Mouse (Mus musculus) myocyte (in vitro differentiated cells): ENCODE data around the gene Cldn3. TPM values are rescaled to one million over a fixed set of nuclear protein-coding genes. Genes with fewer than 3 reads are reported as not detected.

Experiments
- H3K27me3 ChIP-seq: one replicate; pipeline ENCODE4 v1.6.1; 2011; ENCODE audit not compliant: control insufficient read depth, insufficient read depth, insufficient read length
- H3K36me3 ChIP-seq: one replicate; pipeline ENCODE4 v1.6.1; 2011; ENCODE audit not compliant: control insufficient read depth, insufficient read depth
- H3K4me2 ChIP-seq: one replicate; pipeline ENCODE4 v1.6.1; 2011; ENCODE audit warnings: low read depth, control low read depth
- H3K4me3 ChIP-seq: one replicate; pipeline ENCODE4 v1.5.1; 2011; ENCODE audit warnings: mild to moderate bottlenecking, control low read depth, moderate library complexity
- H3K79me2 ChIP-seq: one replicate; pipeline ENCODE4 v1.6.1; 2011; ENCODE audit not compliant: control insufficient read depth, insufficient read depth
- H3ac ChIP-seq: one replicate; pipeline ENCODE4 v1.6.1; 2011; ENCODE audit not compliant: control insufficient read depth, insufficient read length
- CEBPB ChIP-seq: IDR thresholded peaks from 2 replicates; pipeline ENCODE4 v1.6.1; 2011; ENCODE audit warnings: mild to moderate bottlenecking, moderate library complexity; ENCODE audit not compliant: poor library complexity, insufficient read depth, severe bottlenecking
- E2F4 ChIP-seq: IDR thresholded peaks from one replicate; pipeline ENCODE4 v1.6.1; 2011; ENCODE audit warnings: mild to moderate bottlenecking, control low read depth, moderate library complexity; ENCODE audit not compliant: insufficient read depth
- MAX ChIP-seq: IDR thresholded peaks from one replicate; pipeline ENCODE4 v1.6.1; 2011; ENCODE audit warnings: low read depth, mild to moderate bottlenecking, control low read depth
- MYOD1 ChIP-seq, 3 experiments: IDR thresholded peaks; one replicate each; pipeline ENCODE4 v1.6.1; 2011; ENCODE audit warnings: control low read depth in 2 of 3, low read depth in 2 of 3, mild to moderate bottlenecking in 2 of 3, moderate library complexity in 1 of 3; ENCODE audit not compliant: insufficient read length in 2 of 3, control insufficient read depth in 1 of 3
- MYOG ChIP-seq, 3 experiments: IDR thresholded peaks; one replicate each; pipeline ENCODE4 v1.6.1; 2011; ENCODE audit warnings: control low read depth in 2 of 3, low read depth in 2 of 3, mild to moderate bottlenecking in 2 of 3; ENCODE audit not compliant: insufficient read length in 2 of 3, control insufficient read depth in 1 of 3, insufficient read depth in 1 of 3
- POLR2A ChIP-seq: IDR thresholded peaks from one replicate; pipeline ENCODE4 v1.6.1; 2011; ENCODE audit warnings: low read depth, mild to moderate bottlenecking, control low read depth, moderate library complexity; ENCODE audit not compliant: insufficient read length
- POLR2AphosphoS2 ChIP-seq: IDR thresholded peaks from one replicate; pipeline ENCODE4 v1.6.1; 2011; ENCODE audit warnings: low read depth, control low read depth; ENCODE audit not compliant: insufficient read length
- REST ChIP-seq: IDR thresholded peaks from one replicate; pipeline ENCODE4 v1.6.1; 2011; ENCODE audit warnings: mild to moderate bottlenecking, control low read depth, moderate library complexity; ENCODE audit not compliant: insufficient read depth, insufficient read length
- SRF ChIP-seq: IDR thresholded peaks from one replicate; pipeline ENCODE4 v1.6.1; 2011; ENCODE audit warnings: low read depth; ENCODE audit not compliant: control insufficient read depth, insufficient read length
- TCF12 ChIP-seq: IDR thresholded peaks from one replicate; pipeline ENCODE4 v1.6.1; 2011; ENCODE audit warnings: mild to moderate bottlenecking, control low read depth; ENCODE audit not compliant: poor library complexity, insufficient read depth, severe bottlenecking
- TCF3 ChIP-seq: IDR thresholded peaks from one replicate; pipeline ENCODE4 v1.6.1; 2011; ENCODE audit warnings: low read depth, control low read depth; ENCODE audit not compliant: insufficient read length
- USF1 ChIP-seq: IDR thresholded peaks from one replicate; pipeline ENCODE4 v1.6.1; 2011; ENCODE audit warnings: low read depth, mild to moderate bottlenecking, control low read depth, moderate library complexity
- polyA plus RNA-seq: library from polyadenylated mRNA; unstranded; fragments of >200 nt; fragmentation: generic; extraction: Trizol; gene quantifications from one replicate; pipeline ENCODE4 v1.2.1, GENCODE M21; 2012; ENCODE audit warnings: missing spikeins

Gene Cldn3
- polyA plus RNA-seq, 1 experiment, result not detected

DNA sequence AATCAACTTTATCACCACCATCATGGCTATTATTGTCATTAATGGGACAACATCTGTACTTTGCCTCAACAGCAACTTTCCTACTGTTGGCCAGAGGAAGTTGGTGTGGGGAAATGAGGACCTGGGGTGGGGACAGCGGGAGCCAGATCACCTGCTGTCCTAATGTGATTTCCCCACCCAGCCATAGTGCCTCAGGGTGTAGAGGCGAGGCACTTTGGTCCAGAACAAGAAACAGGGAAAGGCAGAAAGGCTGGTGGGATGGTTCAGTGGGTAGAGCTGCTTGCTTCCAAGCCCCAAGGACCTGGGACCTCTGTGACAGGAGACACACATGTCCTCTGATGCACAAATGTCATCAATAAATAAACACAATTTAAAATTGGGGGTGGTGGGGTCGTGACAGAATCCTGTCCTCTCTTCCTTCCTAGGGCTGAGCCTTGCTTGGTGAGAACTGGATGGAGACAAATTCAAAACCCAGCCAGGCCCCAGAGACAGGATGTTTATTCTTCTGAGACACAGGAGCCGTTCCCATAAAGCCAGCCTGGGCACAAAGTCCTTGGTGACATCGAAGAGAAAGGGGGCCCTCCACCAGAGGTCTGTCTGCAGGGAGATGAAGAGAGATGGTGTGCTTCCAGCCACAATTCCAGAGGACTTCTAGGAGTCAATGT, 38.5 kb upstream of the Cldn3 start:
- H3K27me3 ChIP-seq, result no peaks in the 10 kb centered on the region
- no peak for TF ChIP-seq USF1
- no peak overlapping the region for H3K4me2 ChIP-seq
- H3ac ChIP-seq, result no peak overlapping the region
- H3K4me3 ChIP-seq, result no peak overlapping the region
- H3K36me3 ChIP-seq, result no peaks in the 10 kb centered on the region
- no peaks in the 10 kb centered on the region for H3K79me2 ChIP-seq

- no peak overlapping the region for H3ac ChIP-seq
- H3K4me3 ChIP-seq, result no peak overlapping the region
- no peaks in the 10 kb centered on the region for H3K36me3 ChIP-seq
- H3K27me3 ChIP-seq, result no peaks in the 10 kb centered on the region
- no peaks in the 10 kb centered on the region for H3K79me2 ChIP-seq
- TF ChIP-seq TCF3 (no peak), MAX (no peak), TCF12 (no peak)
- no peak overlapping the region for H3K4me2 ChIP-seq
These were observed 38.0 kb upstream of the Cldn3 start for GRCm38 (mm10) chr5:134948085-134948439.

GRCm38 (mm10) chr5:134951053-134951884, 34.7 kb upstream of the Cldn3 start:
- Histone ChIP-seq H3K36me3 (no peaks in the 10 kb centered on the region), H3ac (no peak overlapping the region), H3K4me3 (no peak overlapping the region), H3K79me2 (no peaks in the 10 kb centered on the region), H3K4me2 (peak overlapping the region; percentile 59), H3K27me3 (no peaks in the 10 kb centered on the region)
- TF ChIP-seq REST, result no peak
- peak in 1 of 3 experiments; percentile 74 for TF ChIP-seq MYOD1 (IDR thresholded peaks at IDR 0.05; ENCODE audit: control insufficient read depth in 1 of 3, insufficient read length in 2 of 3, low read depth in 2 of 3)

DNA sequence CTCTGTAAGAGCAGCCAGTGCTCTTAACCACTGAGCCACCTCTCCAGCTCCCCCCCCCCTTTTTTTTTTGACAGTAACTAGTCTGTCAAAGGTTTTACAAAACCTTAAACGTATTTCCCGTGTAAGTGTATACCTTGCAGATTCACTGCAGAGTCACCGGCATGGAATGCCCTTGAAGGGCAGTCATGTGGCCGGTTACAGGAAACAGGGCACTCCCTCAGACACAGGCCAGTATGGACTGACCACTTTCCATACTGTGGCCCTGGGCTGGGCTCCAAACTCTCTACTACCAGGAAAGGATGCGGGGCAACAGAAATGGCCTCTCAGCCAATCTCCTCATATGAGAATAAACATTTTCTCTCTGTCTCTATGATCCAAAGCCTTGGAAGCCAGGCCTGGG, 30.5 kb upstream of the Cldn3 start:
- Histone ChIP-seq H3ac (no peak overlapping the region), H3K4me3 (no peak overlapping the region), H3K4me2 (no peak overlapping the region), H3K36me3 (no peaks in the 10 kb centered on the region), H3K79me2 (no peaks in the 10 kb centered on the region), H3K27me3 (no peaks in the 10 kb centered on the region)
- TF ChIP-seq CEBPB (no peak), MYOG (IDR thresholded peaks at IDR 0.05; ENCODE audit: control insufficient read depth in 1 of 3, insufficient read depth in 1 of 3, insufficient read length in 2 of 3, low read depth in 2 of 3) (no peak), REST (no peak), MYOD1 (IDR thresholded peaks at IDR 0.05; ENCODE audit: control insufficient read depth in 1 of 3, insufficient read length in 2 of 3, low read depth in 2 of 3) (no peak), POLR2AphosphoS2 (no peak), E2F4 (no peak), MAX (no peak), USF1 (peak; percentile 18)

- Histone ChIP-seq H3K36me3 (no peaks in the 10 kb centered on the region), H3K27me3 (no peaks in the 10 kb centered on the region), H3K79me2 (no peaks in the 10 kb centered on the region), H3K4me3 (no peak overlapping the region), H3ac (no peak overlapping the region), H3K4me2 (peak overlapping the region; percentile 55)
- peak; percentile 70 to 94 (median 91) for TF ChIP-seq MYOG (IDR thresholded peaks at IDR 0.05; ENCODE audit: control insufficient read depth in 1 of 3, insufficient read depth in 1 of 3, insufficient read length in 2 of 3, low read depth in 2 of 3)
- TF ChIP-seq MYOD1 (IDR thresholded peaks at IDR 0.05; ENCODE audit: control insufficient read depth in 1 of 3, insufficient read length in 2 of 3, low read depth in 2 of 3), result peak; percentile 81 to 90 (median 87)
- no peak for TF ChIP-seq POLR2A
- no peak for TF ChIP-seq SRF
- peak; percentile 37 for TF ChIP-seq USF1
- TF ChIP-seq TCF12, result peak; percentile 73
- peak; percentile 73 for TF ChIP-seq MAX
These were observed 26.9 kb upstream of the Cldn3 start for GRCm38 (mm10) chr5:134959114-134959513.

DNA sequence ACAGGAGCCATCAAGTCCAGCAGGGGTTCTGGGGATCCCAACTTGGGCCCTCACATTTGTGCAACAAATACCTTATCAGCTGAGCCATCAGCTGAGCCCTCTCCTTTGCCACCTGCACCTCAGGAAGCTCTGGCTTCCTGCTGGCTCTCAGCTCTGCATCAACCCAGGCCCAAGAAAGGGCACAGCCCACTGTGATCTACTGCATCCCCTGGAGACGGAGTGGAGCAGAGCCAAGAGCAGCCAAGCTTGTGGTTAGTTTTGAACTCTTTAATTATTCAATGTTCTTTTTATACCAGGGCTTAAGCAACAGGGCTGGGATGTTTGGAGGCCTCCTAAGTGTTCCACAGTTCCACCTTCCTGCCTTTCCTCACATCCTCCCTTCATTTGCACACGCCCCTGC, 25.6 kb upstream of the Cldn3 start:
- TF ChIP-seq TCF3, result no peak
- TF ChIP-seq CEBPB, result peak; percentile 31; the same call in 1 of the 2 replicates
- no peak for TF ChIP-seq USF1
- Histone ChIP-seq H3K36me3 (no peaks in the 10 kb centered on the region), H3ac (no peak overlapping the region), H3K4me2 (no peak overlapping the region), H3K27me3 (no peaks in the 10 kb centered on the region), H3K79me2 (no peaks in the 10 kb centered on the region), H3K4me3 (no peak overlapping the region)
